Mouse (Mus musculus) hindbrain, postnatal 0 days (tissue): Measurements from ENCODE around the gene Sept9. TPM values are rescaled to one million over a fixed set of nuclear protein-coding genes. Genes with fewer than 3 reads are reported as not detected.
A peak's percentile ranks its signal among the peaks of the same experiment; 100 is the strongest.

ENCODE experiments used
- ATAC-seq: fragments of 200-750 bp; cut with Nextera tagmentation; 2 replicates; pipeline ENCODE4 v1.8.0; 2017; ENCODE audit warnings: mild to moderate bottlenecking, moderate TSS enrichment, moderate library complexity
- DNase-seq: peaks from one replicate; pipeline ENCODE4 v3.0.0-alpha.2; 2015; ENCODE audit warnings: low spot score
- H3K27ac ChIP-seq: fragments of 300-500 bp; sonication (generic); 2 replicates; pipeline ENCODE4 v1.5.1; 2014; ENCODE audit warnings: mild to moderate bottlenecking
- H3K27me3 ChIP-seq: fragments of 300-500 bp; sonication (generic); 2 replicates; pipeline ENCODE4 v1.6.1; 2014; ENCODE audit warnings: low read length, mixed read lengths; ENCODE audit not compliant: insufficient read depth
- H3K36me3 ChIP-seq: fragments of 300-500 bp; sonication (generic); 2 replicates; pipeline ENCODE4 v1.6.1; 2014; ENCODE audit warnings: low read length, mixed read lengths; ENCODE audit not compliant: insufficient read depth
- H3K4me1 ChIP-seq: fragments of 300-500 bp; sonication (generic); 2 replicates; pipeline ENCODE4 v1.6.1; 2014; ENCODE audit warnings: antibody characterized with exemption, low read length, mixed read lengths; ENCODE audit not compliant: insufficient read depth
- H3K4me2 ChIP-seq: fragments of 300-500 bp; sonication (generic); 2 replicates; pipeline ENCODE4 v1.6.1; 2014; ENCODE audit warnings: low read depth, mild to moderate bottlenecking, low read length, moderate library complexity, mixed read lengths
- H3K4me3 ChIP-seq: fragments of 300-500 bp; sonication (generic); 2 replicates; pipeline ENCODE4 v1.5.1; 2014; ENCODE audit warnings: low read length
- H3K9ac ChIP-seq: fragments of 300-500 bp; sonication (generic); replicated peaks from 2 replicates; pipeline ENCODE4 v1.6.1; 2014; ENCODE audit warnings: mild to moderate bottlenecking, low read length, moderate library complexity, mixed read lengths
- H3K9me3 ChIP-seq: fragments of 300-500 bp; sonication (generic); 2 replicates; pipeline ENCODE4 v1.6.1; 2016; ENCODE audit warnings: low read length, mixed read lengths
- CTCF ChIP-seq: IDR thresholded peaks from 2 replicates; pipeline ENCODE4 v1.5.1; 2016; ENCODE audit warnings: antibody characterized with exemption, control low read depth, low read depth
- WGBS: fragments of 180-500 bp; shearing (Covaris S2); extraction: QIAGEN DNeasy Blood & Tissue Kit; methylation state at CpG from one replicate; pipeline ENCODE4 v1.1.7; 2014; 5-methylcytosine and 5-hydroxymethylcytosine counted together
- polyA plus RNA-seq: library from polyadenylated mRNA; unstranded; fragments of >200 nt; fragmentation: Nextera tagmentation; extraction: Ambion mirVana; gene quantifications from 2 replicates; pipeline ENCODE4 v1.2.1, GENCODE M21; 2015
- total RNA-seq: library from RNA; depleted of rRNA; stranded (reverse); fragments of >200 nt; gene quantifications from 2 replicates; pipeline ENCODE4 v1.2.3, GENCODE M21; 2014

Sept9 gene
- total and polyA plus RNA-seq, 2 experiments from 2014 or later: 88.8 to 112 TPM

- no peak for DNase-seq
- Histone ChIP-seq H3K4me3 (no peak overlapping the region), H3K9ac (no peak overlapping the region), H3K36me3 (no peaks in the 10 kb centered on the region), H3K27ac (no peak overlapping the region), H3K9me3 (no peaks in the 10 kb centered on the region), H3K4me1 (no peaks in the 10 kb centered on the region), H3K4me2 (no peak overlapping the region), H3K27me3 (no peaks in the 10 kb centered on the region)
- 81% methylated on average over 11 of the region's 11 CpGs for WGBS
- no peak for TF ChIP-seq CTCF
- ATAC-seq: no peak
Observed at GRCm38 (mm10) chr11:117402550-117402949, 203.1 kb downstream of the Sept9 start.

GRCm38 (mm10) chr11:117403073-117403472 lies 203.6 kb downstream of the Sept9 start:
- Histone ChIP-seq H3K27me3 (no peaks in the 10 kb centered on the region), H3K4me3 (no peak overlapping the region), H3K27ac (no peak overlapping the region), H3K9me3 (no peaks in the 10 kb centered on the region), H3K4me1 (0 out of 2 replicates have a peak, but pooled peaks cover under 1% of the 10 kb centered on the region), H3K36me3 (no peaks in the 10 kb centered on the region), H3K4me2 (no peak overlapping the region), H3K9ac (no peak overlapping the region)
- TF ChIP-seq CTCF: no peak
- WGBS: 86% methylated on average over 6 of the region's 6 CpGs
- DNase-seq (no peak), ATAC-seq (no peak)

GRCm38 (mm10) chr11:117403781-117404180 lies 204.3 kb downstream of the Sept9 start:
- TF ChIP-seq CTCF: no peak
- H3K9me3 ChIP-seq: no peaks in the 10 kb centered on the region
- no peaks in the 10 kb centered on the region for H3K36me3 ChIP-seq
- no peak overlapping the region for H3K9ac ChIP-seq
- 24% methylated on average over 6 of the region's 7 CpGs for WGBS
- H3K4me1 ChIP-seq: peaks cover 7% of the 10 kb centered on the region; the same call in 1 of the 2 replicates
- no peak overlapping the region for H3K4me3 ChIP-seq
- H3K27me3 ChIP-seq: no peaks in the 10 kb centered on the region
- ATAC-seq (no peak), DNase-seq (no peak)
- H3K4me2 ChIP-seq: no peak overlapping the region
- H3K27ac ChIP-seq: no peak overlapping the region

GRCm38 (mm10) chr11:117406711-117407110 lies 207.2 kb downstream of the Sept9 start:
- 0 out of 2 replicates have a peak overlapping the region, but pooled peaks have one; percentile 48 for H3K4me2 ChIP-seq
- no peak overlapping the region for H3K4me3 ChIP-seq
- no peaks in the 10 kb centered on the region for H3K36me3 ChIP-seq
- peaks cover 20% of the 10 kb centered on the region for H3K4me1 ChIP-seq
- DNase-seq (no peak), ATAC-seq (no peak)
- H3K27ac ChIP-seq: peak overlapping the region; percentile 92
- 78% methylated on average over 1 of the region's 1 CpGs for WGBS
- H3K9ac ChIP-seq: no peak overlapping the region
- H3K9me3 ChIP-seq: no peaks in the 10 kb centered on the region
- no peaks in the 10 kb centered on the region for H3K27me3 ChIP-seq
- no peak for TF ChIP-seq CTCF

GRCm38 (mm10) chr11:117407196-117407595 lies 207.7 kb downstream of the Sept9 start:
- no peaks in the 10 kb centered on the region for H3K27me3 ChIP-seq
- no peak for ATAC-seq
- peak overlapping the region; percentile 37 for H3K9ac ChIP-seq
- H3K4me1 ChIP-seq: peaks cover 20% of the 10 kb centered on the region
- 15% methylated on average over 4 of the region's 4 CpGs for WGBS
- no peaks in the 10 kb centered on the region for H3K9me3 ChIP-seq
- H3K27ac ChIP-seq: peak overlapping the region; percentile 92
- H3K4me2 ChIP-seq: peak overlapping the region; percentile 48
- no peak for DNase-seq
- TF ChIP-seq CTCF: no peak
- H3K36me3 ChIP-seq: no peaks in the 10 kb centered on the region
- H3K4me3 ChIP-seq: no peak overlapping the region

- ATAC-seq (peak; percentile 76), DNase-seq (peak; percentile 90)
- Histone ChIP-seq H3K27me3 (no peaks in the 10 kb centered on the region), H3K4me1 (peaks cover 20% of the 10 kb centered on the region), H3K9me3 (no peaks in the 10 kb centered on the region), H3K9ac (peak overlapping the region; percentile 37), H3K4me2 (peak overlapping the region; percentile 48), H3K27ac (peak overlapping the region; percentile 92), H3K4me3 (peak overlapping the region; percentile 7), H3K36me3 (no peaks in the 10 kb centered on the region)
- under 1% methylated on average over 28 of the region's 28 CpGs for WGBS
- TF ChIP-seq CTCF: no peak
Observed at GRCm38 (mm10) chr11:117407651-117408441, 208.4 kb downstream of the Sept9 start.
